Mouse (Mus musculus) cerebellum, adult 18-20 months (tissue): Measurements from ENCODE around the gene Matn3.
A peak's percentile ranks its signal among the peaks of the same experiment; 100 is the strongest.

Experiments
- DNase-seq, 2 experiments: peaks; one replicate each; pipeline ENCODE4 v3.0.0; 2021

Matn3 gene

DNA sequence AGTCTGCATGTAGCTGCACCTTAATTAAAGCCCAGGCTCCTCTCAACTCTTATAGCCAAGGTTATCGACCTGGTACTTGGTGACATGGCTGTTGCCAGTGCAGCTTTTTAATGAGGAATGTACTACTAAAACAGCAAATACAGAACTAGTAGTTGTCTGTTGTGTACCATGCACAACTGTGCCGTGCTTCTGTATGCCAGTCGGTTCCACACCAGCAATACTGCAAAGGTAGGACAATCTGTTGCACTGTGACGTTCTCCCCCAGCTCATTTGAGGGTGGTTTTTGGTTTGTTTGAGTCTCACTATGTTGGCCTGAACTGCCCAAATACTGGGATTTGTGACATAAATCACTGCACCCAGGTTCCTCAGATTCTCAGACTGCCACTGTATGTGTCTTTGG lies 8.2 kb upstream of the Matn3 start:
- DNase-seq = no peak

DNA sequence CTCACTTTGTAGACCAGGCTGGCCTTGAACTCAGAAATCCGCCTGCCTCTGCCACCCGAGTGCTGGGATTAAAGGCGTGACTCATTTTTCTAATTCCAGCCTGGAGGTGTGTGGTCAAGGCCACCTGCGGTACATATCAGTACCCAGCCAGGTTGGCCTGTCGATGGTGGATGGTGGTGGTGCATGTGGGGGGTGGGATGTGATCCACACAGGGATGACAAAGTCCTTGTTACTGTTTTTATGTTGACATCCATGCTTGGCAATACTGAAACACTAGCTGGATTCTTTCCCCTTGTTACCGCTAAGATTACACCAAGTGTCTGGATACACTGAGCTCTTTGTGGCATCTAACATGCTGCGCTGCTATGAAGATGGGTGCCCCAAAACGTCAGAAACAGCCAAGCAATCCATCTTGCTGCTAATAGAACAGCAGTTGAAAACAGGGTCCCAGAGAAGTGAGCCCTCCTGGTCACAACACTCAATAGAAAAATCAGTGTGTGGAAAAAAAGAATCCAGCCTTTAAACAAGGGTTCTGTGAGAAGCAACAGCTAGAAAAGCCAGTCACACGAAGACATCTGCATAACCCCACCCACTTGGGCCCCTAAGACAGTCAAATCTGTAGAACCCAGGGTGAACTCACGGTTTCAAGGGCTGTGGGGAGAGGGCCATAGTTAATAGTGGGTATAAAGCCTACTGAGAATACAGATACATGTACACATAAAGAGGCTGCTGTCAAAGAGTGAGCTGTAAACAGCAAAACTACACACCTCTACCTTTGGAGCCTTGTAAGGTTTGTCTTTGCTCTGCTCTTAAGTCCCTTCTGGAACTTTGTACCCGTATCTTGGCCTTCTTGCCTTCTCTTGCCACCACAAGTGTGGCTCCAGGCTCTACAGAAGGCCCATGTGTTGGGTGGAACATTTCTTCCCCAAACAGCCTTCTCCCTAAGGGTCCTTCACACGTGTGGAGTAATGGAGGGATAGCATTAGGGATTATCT lies 7.4 kb upstream of the Matn3 start:
- DNase-seq = no peak

DNA sequence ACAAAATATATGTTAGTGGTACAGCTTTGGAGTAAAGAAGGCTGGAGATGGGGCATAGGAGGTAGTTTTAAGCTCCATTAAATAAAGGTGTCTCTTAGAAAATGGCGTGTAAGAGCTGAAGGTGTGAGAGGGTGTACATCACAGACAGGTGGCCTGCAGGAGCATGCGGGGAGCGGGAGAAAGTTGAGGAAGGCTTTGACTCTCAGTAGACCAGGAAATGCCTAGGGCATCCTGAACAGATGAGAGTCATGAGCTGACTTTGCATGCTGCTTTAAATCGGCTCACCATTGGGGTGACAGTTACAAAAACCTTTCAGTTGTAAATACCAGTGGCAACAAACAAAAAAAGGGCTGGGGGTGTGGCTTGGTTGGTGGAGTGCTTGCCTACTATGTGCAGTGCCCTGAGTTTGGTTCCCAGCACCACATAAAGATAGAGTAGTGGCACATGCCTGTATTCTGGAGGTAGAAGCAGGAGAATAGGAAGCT lies 6.6 kb upstream of the Matn3 start:
- DNase-seq = no peak

DNA sequence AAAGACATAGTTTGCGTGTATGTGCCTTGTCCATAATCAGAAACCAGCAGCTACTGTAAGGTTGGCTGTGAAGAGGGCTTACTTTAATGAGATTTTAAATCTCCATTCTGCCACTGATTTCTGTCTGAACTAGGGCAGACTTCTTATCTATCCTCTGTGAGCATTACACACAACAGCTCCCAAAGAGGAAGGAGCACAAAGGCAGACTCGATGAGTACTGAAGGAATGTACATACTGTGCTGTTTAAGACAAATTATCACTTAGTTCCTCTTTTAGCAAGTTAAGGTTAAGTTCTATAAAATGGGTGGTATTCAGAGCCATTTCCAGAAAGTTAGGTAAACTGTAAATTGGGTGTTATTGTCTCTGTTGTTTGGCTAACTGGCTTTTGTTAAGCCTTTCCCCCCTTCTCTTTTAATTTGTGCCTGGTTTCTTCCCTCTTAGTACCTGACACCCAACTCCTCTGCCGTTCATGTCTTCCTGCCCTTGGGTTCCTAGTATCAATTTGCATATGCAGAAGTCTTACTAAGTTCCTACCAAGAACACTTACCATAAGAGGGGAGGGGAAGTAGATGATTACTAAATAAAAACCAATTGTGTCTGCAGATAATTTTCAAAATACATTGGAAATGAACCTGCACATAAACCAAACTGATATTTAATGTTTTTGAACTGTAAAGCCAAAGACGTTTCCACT lies 5.9 kb upstream of the Matn3 start:
- no peak for DNase-seq

DNA sequence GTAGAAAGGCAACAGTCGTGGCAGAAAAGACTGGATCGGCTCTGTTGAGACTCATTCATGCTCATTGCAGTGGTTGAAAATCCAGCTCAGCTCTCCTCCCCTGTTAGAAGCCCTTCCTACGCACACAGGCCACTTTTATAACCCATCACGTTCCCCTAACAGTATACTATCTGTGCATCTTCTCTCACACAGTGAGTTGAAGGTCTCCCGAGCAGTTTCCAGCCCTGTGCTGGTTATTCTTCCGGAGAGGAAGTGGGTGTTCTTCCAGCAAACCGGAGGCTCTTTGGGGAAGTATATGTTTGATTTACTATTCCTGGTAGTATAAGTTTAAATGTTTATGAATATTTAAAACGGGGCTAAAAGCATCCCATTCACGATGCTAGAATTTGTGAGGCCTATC lies 566 bp upstream of the Matn3 start:
- DNase-seq = no peak

DNA sequence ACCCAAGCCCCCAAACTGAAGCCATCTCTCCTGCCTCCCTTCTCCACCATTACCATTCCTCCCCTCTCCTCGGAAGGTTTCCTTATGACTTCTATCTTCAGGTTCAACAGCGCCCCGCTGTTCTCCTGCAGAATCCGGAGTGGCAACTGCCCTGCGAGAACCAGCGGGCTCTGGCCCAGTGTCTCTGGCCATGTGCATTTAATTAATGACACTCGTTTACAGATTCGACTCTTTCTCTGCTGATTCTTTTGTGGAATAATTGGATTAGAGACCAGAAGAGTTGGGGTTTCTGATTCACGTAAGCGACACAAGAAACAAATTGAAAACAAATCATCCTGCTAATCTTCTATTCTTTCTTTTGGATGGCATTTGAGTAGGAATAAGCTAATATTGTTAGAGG lies 5.4 kb downstream of the Matn3 start:
- no peak for DNase-seq

DNA sequence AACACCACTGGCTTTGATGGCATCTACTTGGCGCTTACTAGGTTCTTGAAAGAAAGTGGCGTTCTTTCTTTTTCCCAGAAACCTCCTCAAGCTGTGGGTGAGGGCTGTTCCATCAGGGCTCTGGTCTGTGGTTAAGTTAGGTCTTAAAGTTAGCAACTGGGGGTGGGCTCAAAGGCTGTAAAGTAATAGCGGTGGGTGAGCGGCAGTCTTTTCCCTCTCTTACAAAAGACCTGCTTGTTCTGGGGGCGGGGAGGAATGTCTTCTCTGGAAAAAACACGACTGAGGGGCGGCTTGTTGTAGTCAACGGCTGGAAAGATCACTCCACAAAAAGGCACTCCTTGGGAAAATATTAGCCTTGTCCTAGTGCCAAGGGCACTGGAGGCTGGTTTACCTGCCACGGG lies 6.4 kb downstream of the Matn3 start:
- no peak for DNase-seq

DNA sequence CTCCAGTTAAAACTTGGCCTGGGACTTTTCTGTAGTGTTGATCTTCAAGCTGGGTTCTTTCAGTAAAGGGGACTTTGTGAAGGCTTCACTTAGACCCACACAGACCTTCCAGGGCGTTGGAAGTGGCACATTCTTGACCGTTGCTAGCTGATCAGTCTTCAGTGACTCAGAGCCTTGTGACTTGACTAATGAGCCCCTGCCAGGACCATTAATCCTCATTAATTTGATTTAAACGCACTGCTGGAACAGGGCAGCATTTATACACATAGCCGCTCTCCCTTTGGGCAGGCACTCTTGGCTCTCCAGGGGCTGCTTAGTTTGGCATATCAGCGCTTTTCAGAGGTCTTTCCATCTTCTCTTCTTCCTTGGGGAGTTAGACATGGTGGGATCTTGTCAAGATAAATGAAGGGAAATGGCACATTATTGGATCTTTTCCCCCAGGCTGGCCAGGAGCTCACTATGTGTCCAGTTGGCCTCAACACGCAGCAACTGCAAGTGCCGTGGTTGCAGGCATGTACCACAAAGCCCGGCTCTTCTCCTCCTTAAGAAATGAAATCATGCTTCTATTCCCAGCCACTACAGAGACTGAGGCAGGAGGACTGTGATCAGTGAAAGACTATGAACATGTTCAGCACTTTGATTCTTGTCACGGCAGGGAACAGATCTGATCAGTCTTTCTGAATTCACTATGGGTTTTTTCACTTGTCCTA lies 14.0 kb downstream of the Matn3 start:
- DNase-seq = no peak

DNA sequence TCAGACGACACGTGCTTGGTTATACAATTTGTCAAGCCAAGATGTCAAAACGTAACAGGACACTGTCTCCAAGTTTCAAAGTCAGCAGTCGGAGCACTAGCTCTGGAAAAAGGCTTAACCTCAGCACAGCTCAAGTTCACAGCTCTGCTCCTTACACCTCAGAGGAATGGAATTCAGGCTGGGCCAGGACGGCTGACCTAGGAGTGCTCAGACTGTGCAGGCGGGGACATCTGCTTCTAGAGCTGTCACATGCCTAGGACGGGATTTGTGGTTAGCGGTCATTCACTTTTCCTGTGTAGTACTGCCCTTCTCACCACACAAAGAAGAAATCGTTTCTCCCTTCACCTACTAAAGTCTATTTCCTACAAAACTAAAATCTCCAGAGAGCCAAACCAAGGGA lies 22.1 kb downstream of the Matn3 start:
- no peak for DNase-seq

DNA sequence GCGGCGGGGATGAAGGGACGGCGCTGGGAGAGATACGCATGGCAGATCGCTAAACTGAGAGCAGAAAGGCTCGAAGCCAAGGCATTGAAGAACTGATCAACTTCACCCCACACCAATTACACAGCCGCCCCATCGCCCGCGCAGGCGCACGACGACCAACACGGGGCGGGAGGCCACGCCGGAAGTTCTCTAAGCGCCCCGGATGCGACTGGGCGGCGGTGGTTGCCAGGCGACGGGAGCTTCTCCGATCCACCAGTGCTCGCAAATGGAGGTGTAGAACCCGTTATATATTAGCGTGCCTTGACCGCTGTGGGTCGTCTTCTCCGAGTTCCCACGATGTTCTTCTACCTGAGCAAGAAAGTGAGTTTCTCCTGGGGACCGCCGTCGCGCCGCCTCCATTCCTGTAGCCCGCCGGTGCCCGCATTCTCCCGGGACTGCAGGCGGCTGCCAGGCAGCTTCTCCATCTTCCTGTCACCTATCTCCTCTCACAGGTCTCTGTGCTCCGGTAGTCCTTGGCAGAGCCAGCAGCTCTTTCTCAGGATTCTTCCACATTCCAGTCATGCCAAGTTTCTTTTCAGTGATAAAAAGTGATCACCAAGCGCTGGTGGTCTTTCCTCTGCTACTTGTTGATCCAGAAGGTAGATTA lies 26.2 kb downstream of the Matn3 start, which contains the start of gene Wdr35:
Gene Wdr35 (plus strand): TSS at position 73 of the 646 bp plus-strand sequence.
- DNase-seq = peak; percentile 94

DNA sequence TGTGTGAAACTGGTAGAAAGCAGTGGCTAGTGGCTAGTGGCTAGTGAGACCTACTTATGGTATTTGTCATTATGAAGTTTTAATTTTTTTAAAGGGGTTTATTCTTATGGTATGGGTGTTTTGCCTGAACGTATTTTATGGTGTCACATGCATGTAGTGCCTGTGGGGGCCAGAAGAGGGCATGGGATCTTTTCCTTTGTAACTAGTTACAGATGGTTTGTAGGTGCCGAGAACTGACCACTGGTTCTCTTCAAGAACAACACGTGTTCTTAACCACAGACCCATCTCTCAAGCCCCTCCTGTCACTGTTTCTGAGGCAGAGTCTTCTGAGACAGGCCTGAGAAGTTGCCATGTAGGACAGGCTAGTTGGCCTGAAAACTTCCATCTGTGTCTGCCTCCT lies 27.3 kb downstream of the Matn3 start:
- DNase-seq = no peak

DNA sequence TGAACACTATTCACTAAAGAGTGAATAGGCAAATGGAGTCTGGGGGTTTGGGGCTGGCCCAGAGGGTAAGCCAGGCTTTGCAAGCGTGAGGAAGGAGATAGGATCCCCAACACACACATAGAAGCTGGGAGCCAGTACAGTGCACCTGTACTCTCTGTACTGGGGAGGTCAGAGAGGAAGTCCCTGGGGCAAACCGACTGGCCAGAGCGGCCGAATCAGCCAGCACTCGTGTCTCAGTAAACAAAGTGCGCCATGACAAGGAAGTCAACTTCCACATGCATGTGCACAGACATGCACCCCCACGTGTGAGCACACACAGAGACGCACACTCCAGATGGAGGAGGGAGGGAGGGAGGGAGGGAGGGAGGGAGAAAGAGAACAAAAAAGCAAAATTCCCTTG lies 45.5 kb downstream of the Matn3 start:
- DNase-seq = no peak

DNA sequence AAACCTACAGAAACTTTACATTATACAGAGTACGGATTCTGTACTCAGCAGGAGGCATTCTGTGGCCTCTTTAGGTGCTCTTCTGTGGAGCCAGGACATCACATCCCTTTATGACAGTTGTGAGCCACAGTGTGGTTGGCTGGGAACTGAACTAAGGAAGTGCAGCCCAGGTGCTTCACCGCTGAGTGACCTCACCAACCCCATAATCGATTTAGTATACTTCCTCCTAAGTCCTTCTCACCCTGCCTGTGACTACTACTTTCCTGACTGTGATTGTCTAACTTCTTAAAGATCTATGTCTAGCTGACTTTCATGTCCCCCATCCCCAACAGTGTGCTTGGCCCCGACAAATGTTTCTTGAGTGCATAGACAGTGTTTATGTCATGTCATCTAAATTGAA lies 50.6 kb downstream of the Matn3 start:
- DNase-seq = no peak

DNA sequence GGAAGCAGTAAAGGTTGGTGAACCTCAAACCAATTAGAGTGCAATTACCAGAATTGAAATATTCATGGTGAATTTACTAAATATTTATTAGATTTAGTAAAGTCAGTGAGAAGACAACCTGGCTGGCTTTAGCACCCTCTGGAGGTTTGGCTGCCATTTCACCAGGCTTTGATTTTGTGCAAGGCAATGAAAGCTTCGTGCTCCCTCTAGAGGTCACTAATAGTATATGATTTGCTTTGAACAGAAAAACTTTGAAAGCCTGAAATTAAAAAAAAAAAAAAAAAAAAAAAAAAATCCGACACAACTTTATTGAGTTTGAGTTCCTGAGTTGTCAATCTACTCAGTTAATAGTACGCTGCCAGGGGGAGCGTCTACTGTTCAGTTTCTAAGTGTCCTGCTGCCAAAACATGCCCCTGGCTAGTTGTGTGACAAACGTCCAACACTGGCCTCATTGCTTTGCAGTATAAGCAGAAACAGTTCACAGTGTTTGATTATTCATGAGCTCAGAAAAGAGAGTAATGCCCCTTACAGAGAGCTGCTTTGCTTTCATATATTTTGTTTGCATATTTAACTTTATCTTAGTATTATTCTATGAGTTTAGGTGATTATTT lies 54.4 kb downstream of the Matn3 start:
- DNase-seq = peak; percentile 59 to 67

DNA sequence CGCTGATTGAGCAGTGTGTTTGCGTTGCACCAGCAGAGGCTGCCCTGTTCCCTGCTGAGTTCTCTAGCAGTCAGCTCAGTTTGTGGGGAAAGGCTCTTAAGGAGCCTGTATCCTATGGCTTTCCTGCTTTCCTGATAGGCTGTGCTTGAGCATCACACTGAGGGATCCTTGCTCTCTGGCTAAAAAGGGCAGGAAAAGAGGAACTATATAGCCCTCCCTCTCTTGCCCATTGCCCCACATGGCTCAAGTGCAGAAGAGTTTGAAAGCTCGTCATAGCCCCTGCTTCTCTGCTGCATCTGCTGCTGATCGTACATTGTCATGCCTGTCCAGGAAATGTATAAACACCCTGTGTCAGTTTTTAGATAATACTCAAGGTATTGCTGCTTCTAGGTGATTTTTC lies 59.4 kb downstream of the Matn3 start:
- DNase-seq = no peak

DNA sequence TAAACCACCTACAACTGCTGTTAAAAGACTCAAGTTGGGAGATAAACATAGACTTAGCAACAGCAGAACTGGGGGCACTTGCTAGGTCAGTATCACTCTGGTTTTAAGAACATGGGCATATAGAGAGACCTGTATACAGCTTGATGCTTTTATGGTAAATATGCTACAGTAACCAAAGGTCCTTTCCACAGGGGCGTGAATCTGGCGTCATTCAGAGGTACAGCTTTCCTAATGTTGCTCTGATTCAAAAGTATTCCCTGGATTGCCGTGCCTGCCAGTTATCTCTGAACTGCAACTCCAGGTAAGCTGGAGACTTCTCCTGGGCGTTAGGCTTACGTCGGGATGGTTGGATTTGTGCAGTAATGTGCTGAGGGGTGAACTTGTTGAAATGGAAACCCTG lies 60.1 kb downstream of the Matn3 start:
- no peak for DNase-seq

DNA sequence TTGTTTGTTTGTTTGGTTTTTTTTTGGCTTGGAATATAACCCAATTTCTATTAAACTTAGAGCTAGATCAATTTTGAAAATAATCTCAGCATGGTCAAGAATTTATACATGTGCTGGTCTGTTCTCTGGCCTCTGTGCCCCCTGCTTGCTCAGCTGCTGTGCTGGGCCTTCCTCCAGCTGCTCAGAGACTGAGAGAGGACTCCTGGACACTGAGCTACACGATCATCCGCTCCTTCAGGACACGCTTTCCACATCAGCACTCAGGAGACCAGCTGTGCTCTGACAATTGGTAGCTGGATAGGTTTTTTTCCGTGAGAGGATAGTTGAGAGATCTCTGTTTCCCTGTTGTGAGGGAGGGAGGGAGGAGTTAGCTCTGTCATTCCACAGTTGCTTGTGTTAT lies 62.6 kb downstream of the Matn3 start:
- no peak for DNase-seq

DNA sequence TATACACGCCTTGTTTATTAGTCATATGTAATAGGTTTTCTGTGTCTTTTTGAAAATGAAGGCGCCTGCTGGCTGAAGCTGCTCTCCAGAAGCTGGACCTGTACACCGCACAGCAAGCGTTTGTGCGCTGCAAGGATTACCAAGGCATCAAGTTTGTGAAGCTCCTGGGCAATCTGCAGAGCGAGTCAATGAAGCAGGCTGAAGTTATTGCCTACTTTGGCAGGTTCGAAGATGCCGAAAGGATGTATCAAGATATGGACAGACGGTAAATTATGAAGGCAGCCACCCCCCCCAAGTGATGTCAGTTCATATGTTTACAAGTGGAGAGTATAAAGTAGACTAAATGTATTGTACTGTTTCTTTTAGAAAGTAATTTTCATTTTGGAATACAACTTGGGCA lies 68.6 kb downstream of the Matn3 start:
- DNase-seq = no peak

DNA sequence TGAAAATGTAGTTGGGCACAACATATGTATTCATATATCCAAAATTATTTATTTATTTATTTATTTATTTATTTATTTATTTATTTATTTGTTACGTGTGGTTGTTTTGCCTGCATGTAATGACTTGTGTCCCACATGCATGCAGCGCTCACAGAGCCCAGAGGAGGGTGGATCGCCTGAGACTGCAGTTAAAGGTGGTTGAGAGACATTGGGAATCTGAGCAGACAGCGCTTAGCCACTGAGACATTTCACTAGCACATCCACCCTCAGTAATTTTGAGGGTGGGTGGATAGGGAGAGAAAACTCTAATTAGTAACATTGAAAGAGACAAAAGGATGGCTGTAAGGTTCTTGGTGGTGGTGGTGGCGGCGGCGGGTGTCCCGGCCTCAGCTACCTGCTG lies 72.7 kb downstream of the Matn3 start:
- DNase-seq = no peak

DNA sequence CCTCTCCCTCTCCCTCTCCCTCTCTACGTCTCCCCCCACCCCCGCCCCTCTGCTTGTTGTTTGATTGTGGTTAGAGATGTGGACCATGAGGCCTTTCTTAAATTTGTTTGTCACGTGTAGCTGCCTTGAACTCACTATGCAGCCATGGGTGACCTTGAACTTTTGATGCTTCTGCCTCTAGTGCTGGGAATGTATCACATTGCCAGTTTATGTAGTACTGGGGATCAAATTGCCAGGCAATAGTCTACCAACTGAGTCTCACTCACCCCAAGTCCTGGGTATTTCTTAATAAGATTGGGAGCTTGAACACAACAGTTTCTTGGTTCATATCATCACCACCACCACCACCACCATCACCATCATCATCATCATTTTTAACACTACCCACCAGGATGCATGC lies 73.3 kb downstream of the Matn3 start:
- DNase-seq = no peak
